Mouse (Mus musculus): ENCODE measurements around the gene Hk3.
A peak's percentile ranks its signal among the peaks of the same experiment; 100 is the strongest.

Gene Hk3

DNA sequence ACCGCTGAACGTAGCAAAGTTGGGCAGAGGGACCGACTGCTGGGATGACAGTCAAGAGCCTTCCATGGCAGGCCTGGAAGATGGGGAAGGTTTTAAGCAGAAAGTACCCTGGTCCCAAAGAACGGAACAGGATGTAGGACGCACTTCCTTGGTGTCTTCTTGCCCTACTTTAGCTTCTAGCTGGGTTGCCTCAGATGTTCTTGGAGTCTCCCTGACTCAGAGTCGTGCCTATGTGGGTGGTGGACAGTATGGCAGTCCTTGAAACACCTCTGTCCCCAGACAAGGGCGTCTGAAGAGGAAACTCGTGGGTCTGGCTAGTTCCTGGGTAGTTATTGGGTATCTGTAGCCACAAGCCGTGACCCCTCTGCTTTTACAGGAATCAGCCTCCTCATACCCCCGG lies 19.1 kb downstream of the Hk3 start:
- no peak for DNase-seq (ENCODE audit: low spot score)

DNA sequence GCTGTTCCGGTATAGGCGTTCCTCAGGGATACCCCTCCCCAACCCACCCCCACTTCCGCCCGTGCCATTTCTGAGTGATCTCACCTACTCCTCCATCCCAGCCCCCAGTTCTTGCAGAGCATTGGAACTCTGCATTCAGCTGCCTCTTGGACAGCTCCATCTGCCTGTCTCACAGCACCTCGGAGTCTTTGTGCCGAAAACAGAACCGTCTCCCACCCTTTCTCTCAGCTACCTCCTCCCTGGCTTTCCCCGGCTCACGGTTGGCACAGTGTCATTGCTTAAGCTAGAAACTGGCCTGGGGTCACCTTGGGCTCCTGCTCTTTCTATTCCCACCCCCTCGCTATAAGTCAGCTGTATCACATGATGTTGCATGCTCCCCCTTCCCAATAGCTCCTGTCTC lies 20.8 kb downstream of the Hk3 start:
- no peak for DNase-seq (ENCODE audit: low spot score)

DNA sequence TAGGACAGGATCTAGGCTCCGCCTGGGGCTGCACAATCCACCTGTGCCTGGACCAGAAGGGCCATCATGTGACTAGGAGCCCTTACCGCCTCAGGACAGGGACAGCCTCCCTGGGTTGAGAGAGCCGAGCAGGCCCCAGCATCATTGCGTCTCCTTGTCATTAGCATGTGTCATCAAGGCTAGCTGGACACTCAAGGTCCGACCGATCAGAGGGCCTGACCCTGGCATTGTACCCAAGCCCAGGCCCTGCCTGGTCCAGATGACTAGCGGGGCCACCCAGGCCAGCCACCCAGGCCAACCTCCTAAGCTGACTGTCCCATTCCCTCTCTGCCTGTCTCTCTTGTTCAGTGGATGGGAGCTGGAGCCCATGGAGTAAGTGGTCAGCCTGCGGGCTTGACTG lies 23.6 kb downstream of the Hk3 start:
- DNase-seq (ENCODE audit: low spot score) = no peak

DNA sequence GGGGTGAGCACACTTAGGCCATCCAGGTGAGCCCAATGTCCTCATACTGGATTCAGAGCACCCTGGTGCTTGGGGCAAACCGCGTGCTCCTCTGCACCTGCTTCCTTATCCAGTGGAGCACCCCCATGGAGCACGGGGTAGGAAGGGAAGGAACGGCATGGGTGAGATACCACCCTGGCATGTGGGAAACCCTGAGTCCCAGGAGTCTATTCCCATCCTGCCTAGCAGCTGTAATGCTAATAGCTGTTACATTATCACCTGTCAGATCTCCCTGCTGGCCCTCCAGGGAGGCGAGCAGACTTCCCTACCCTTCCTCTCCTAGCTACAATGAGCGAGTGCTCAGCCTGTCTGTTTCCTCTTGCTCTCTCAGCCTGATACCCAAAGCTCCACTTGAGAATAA lies 26.0 kb downstream of the Hk3 start:
- no peak for DNase-seq (ENCODE audit: low spot score)

DNA sequence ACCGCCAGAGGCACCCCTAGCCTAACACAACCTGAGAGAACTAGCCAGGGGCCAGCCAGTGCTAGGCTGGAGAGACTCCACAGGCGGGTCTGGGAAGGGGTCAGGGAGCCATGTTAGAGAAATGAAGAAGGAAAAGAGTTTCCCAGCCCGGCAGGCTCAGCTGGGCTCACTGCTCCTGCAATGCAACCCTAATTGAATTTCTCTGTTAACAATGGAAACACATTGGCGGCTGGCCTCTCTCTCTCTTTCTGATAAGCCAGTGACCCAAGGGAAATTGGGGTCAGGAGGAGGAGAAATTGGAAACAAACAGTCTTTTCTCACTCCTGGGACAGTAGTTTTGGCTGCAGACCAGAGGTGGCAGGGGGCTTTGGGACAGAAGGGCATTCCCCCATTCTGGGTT lies 26.6 kb downstream of the Hk3 start:
- DNase-seq (ENCODE audit: low spot score) = peak; percentile 85

DNA sequence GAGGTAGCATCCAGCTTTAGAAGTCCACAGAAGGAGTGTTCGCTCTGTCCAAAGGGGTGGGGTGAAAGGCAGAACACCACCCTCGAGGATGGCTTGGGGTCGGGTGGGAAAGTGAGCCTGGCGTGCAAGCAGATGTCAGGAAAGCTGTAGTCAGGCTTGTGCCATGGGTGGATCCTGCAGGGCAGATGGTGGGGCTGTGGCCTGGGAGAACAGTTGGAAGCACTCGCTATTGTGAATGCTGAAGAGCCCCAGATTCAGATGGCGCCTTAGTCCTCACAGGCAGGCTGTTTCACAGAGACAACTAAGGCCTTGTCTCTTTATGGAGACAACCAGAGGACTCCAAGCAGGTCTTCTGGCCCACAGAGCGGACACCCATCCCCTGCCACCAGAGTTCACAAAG lies 29.0 kb downstream of the Hk3 start:
- no peak for DNase-seq (ENCODE audit: low spot score)

DNA sequence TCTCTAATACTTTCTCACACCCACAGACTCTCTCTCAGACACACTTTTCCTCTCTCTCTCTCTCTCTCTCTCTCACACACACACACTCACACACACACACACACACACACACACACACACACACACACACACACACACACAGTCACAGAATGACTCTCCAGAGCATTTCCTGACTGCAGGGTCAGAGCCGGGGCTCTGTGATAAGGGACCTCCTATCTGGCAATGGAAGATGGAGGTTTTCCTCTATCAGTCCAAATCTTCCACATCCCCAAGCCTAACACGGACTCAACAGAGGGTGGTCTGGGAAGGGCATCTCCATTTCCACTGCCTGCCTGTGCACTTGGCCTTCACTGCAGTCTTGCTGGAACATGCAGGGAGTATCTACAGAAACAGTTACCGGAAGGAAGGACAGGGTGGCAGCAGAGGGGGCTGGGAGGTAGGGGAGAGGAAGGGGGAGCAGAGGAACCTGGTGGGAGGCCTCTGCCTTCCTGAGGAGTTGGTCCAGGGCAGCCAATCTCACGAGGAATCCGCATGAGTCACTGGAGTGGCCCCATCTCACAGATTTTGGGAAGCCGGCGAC lies 32.9 kb downstream of the Hk3 start:
- DNase-seq (ENCODE audit: low spot score) = no peak

DNA sequence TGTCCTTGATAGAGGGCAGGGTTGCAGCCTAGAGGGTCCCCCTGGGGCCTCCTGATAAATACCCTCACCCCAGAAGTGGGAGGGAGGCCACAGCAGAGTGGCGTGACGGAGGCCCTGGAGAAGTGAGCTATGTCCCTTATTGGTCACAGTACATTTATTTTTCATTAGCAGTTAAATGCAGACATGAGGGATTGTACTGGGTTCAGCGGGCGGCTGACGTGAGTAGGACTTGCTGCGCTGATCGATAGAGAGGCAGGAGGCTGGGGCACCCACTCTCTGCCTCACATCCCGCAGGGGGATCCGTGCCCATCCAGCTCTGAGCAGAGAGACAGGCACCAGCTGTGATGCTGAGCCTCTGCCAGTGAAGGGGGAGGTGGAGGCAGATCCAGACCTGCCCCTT lies 33.8 kb downstream of the Hk3 start:
- DNase-seq (ENCODE audit: low spot score) = no peak

DNA sequence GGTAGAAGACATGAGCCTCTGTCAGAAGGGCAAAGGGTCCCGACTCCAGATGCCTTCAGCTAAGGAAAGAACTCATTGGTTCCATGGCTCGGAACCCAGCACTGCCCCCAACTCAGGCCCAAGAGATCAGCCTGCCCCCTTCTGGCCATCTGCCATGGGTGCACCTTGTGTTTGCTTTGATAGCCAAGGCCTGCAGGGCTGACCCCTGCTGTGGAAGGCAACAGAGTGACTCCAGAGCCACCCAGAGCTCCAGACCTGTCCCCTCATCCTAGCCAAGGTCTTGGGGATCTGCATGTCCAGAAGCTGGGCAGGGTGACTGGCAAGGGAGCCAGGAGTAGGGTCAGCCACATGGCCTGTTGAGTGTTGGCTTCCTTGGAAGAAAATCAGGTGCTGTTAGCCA lies 37.6 kb downstream of the Hk3 start:
- DNase-seq (ENCODE audit: low spot score) = peak; percentile 65

DNA sequence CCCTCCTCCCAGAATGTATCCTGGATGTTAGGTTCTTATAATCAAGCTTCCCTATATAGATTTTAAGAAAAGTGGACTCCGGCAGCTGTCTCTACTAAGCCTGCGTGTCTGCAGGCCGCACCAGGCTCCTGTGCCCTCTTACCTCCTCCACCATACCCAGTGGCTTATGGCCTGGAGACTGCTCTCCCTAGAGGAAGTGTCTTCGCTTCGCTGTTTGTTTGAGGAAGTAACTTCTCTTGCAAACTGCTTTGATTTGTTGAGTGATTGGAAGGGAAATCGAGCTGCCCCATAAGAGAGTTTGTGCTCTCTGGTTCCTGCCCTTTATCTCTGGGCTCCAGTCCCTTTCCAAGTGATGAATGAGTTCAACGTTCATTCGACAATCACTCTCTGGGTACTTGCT lies 38.2 kb downstream of the Hk3 start:
- no peak for DNase-seq (ENCODE audit: low spot score)

DNA sequence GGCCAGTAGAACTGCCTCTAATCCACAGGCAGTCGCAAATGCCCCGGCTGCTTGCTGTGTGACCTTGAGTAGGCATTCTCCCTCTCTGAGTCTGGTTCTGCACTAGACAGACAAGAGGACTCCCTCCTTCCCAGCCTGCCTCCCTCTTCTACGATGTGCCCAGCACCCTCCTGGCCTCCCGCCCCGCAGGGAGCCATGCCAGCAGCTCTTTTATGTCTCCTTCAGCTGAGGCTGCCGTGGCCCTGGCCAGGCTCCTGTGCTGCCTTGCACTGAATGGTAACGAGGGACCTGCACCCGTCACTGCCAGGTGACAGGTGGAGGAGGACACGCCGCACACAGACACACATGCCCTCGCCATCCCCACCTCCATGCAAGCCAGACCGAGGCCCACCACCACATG lies 40.2 kb downstream of the Hk3 start:
- DNase-seq (ENCODE audit: low spot score) = no peak

DNA sequence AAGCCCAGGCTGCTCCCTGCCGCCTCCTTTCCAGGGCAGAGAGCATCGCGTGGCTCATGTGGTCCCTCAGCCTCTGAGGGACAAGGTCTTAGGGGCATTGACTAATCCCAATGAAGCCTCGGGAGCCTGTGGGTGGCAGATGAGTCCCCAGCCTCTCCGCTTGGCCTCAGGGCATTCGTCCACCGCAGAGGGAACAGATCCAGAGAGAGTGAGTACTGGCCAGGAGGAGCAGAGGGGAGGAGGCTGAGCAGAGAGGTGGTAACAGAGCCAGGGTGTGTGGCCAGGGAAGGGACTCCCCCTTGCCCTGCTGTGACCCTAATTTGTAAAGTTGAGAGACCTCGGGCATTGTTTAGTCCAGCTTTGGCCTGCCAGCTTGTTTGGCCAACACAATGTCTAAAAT lies 42.4 kb downstream of the Hk3 start:
- DNase-seq (ENCODE audit: low spot score) = no peak

DNA sequence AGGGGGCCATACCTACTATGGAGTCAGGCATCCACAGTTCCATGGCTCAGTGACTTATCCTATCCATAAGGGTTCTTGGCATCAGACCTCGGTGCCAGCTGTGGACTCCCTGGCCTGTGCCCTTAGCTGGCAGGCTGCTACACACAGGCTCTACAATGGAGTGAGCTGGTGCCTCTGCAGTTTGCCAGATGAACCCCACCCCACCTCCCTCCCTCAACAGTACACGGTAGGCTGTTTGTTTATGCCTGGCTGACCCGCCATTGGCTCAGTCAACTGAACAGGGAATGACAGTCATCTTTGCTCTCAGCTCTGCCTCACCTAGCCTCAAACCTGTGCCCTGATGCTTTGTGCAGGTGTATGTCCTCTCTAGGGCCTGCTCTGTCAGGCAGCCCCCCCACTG lies 45.6 kb downstream of the Hk3 start:
- DNase-seq (ENCODE audit: low spot score) = no peak

DNA sequence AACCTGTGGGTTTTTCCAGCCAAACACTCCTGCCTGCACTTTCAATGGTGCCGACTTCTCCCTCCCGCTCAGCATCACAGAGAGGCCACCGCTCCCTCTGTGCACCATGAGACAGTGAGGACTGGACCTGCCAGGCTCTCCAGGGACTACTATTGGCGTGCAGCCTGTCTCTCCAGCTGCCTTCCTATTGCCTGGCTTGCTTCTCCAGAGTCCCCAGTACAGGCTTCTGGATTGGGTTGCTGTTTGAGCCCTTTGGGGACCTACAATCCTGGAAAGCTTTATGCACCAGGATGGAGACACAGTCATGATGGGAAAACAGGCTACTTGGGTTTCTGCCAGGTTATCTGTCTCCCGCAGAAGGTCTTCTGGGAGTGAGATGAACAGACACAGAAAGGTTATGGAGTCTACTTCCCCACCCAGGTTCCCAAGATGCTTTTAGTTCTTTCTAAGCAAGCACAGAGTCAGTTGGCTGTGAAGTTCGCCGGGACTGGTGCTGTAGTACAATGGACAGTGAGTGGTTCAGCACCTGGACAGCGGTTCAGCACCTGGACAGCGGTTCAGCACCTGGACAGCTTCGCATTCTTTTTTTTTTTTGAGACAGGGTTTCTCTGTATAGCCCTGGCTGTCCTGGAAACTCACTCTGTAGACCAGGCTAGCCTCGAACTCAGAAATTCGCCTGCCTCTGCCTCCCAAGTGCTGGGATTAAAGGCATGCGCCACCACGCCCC lies 50.5 kb downstream of the Hk3 start:
- peak; percentile 69 for DNase-seq (ENCODE audit: low spot score)

DNA sequence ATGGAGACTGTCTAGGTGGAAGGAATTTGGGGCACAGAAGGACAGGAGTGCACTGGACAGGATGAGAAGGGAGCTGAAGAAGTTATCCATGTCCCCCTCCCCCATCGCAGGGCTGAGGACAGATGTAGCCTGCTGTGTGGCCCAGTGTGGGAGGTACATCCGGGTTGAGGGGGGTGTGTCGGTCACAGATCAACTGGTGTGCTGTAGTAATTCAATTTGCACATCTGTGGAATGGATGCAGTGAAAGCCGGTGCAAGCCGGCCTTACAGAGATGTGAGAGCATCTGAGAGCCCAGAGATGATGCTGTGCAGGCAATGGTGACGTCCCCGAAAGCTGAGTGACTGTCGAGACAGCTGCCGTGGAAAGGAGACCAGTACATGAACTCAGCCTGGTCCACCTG lies 51.7 kb downstream of the Hk3 start:
- DNase-seq (ENCODE audit: low spot score) = no peak

DNA sequence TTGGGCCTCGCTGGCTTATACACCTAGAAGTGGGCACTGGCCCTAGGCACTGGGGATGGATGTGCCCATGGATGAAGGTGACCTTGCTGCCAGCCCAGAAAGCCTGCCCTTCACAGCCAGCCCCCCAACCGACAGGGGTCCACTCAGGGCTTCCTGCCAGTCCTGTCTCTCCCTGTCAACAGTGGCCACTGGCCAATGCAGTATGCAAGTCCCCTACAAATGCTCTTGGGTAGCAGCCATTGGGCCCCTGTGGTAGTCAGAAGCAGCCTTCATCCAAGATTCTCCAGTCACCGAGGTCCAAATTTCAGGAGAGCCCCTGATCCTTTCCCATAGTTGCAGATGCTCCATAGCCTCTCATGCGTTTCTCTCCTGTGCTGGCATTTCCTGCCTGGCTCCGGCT lies 52.5 kb downstream of the Hk3 start:
- DNase-seq (ENCODE audit: low spot score) = no peak

DNA sequence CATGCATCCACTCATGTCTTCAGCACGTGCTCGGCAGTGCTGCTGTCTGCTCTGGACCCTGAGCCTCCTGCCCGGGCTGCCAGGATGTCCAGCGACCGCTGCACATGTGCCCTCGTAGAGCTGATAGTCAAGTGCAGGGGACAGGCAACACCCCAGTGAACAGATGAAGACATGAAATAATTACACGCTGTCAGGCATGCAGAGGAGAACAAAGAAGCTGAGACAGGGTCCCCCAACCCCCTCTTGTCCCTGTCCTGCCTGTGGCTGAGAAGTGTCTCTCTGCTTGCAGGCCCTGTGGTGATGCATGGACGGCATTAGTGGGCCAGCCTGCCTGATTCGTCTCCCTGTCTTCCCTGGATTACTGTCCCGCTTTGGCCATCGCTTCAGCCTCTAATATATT lies 53.7 kb downstream of the Hk3 start:
- DNase-seq (ENCODE audit: low spot score) = no peak

DNA sequence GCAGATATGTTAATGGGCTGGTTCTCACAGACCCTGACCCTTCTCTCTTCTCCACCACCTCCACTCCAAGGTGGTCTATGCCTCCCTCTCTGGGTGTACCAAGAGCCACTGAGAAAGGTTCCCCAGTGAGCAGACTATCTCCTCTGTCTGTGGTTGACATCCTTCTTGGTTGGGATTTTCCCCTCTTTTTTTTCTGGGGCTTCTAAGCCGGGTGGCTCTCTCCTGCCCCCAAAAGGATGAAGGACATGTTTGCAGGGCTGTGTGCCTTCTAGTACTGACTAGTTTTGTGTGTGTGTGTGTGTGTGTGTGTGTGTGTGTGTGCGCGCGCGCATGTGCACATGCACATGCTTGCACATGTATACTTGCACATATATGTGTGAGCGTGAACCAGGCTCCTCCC lies 55.9 kb downstream of the Hk3 start:
- no peak for DNase-seq (ENCODE audit: low spot score)

DNA sequence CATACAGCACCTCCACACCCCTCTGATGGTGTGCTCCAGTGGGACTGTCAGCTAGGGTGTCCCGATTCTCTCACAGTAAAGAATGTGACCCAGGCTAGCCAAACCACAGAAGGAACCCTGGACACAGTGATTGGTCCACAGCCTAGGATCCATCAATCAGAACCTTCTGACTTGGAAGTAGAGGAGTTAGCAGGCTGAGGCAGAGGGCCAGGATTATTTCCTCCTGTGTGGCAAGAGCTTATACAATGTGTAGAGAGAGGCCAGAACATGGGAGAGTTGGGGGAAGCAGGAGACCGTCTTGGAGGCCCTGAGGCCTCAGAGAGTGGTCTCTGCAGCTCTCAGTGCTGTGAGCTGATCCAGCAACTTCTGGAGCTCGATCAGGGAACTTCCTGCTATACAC lies 60.7 kb downstream of the Hk3 start:
- DNase-seq (ENCODE audit: low spot score) = no peak

DNA sequence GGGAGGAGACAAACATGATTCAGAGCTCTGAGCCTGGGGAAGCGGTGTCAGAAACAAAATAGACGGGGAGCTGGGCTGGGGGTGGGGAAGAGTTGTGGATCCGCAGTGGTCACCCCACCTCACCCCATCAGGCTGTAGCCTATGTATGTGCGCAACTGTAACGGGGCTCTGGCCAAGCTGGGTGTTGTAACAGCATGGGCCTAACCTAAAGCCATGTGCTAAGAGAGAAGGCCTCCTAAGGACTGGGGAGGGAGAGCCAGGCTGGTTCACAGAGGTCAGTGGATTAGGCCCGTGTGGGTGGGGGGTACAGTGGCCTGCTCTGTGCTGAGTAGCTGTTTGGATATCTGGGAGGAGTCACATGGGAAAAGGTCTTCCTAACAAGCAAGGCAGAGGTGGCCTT lies 61.3 kb downstream of the Hk3 start:
- no peak for DNase-seq (ENCODE audit: low spot score)

DNA sequence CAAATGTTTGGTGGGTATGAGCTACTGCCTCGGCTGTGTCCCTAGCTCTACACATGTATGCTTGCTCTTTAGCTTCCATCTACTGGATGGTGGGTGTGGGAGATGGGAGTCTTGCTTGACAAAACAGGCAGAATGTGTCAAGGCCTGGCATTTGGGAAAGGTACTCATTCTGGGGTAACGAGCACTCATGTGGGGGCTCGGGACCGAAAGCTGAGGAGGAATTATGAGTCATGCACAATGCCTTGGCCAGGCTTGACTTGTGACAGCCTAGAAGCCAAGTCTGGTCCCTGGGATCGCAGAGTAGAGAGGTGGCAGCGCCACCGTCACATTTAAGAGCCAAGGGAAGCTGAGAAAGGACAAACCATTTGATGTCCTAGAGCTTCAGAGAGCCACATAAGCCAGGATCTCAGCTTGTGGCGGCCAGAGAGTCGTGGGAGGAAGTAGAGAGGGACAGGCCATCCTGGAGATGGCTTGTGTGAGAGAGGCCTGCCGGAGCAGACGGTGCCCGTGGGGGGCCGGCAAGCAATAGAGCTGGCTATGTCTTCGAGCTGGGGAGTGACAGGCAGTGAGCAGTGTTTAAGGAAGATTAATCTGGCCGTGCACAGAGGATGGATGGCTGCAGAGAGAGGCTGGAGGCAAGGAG lies 62.0 kb downstream of the Hk3 start:
- no peak for DNase-seq (ENCODE audit: low spot score)

DNA sequence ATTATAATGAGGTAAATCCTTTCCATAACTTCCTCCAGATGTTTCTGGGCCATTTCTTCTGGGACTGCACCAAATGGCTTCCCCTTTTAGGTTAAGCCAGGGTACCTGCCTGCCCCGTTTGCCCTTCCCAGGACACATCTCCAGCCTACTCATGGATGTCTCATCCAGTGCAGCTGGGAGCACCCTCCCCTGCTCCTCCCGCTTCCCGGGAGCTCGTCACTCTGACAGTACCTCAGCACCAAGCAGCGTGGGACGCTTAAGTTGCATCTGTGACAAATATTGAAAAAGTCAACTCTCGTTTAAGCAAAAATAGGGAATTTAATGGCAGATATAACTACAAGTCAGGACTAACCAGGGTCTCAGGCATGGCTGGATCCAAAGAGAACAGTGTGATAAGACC lies 63.9 kb downstream of the Hk3 start:
- DNase-seq (ENCODE audit: low spot score) = no peak
